Mouse (Mus musculus): ENCODE data around the gene Arf1. TPM values are rescaled to one million over a fixed set of nuclear protein-coding genes. Genes with fewer than 3 reads are reported as not detected.

The Arf1 gene
- polyA plus RNA-seq, 1 experiment = 885 TPM

- WGBS = under 1% methylated on average over 21 of the region's 21 CpGs
- peaks cover 33% of the 10 kb centered on the region for H3K4me1 ChIP-seq (ENCODE audit: control insufficient read depth, insufficient read depth, insufficient read length, low read length)
- H3K27ac ChIP-seq (ENCODE audit: insufficient read depth, low read depth, low read length) = peak overlapping the region; percentile 98
- H3K4me3 ChIP-seq (ENCODE audit: low read depth, low read length) = peak overlapping the region; percentile 88
- H3K27me3 ChIP-seq (ENCODE audit: control insufficient read depth, insufficient read depth, low read length) = no peaks in the 10 kb centered on the region
- TF ChIP-seq CTCF (IDR thresholded peaks at IDR 0.05; ENCODE audit: extremely low read depth, insufficient read length, insufficient replicate concordance, low read depth, low read length) (no peak), POLR2A (IDR thresholded peaks at IDR 0.05; ENCODE audit: low read depth, low read length) (peak; percentile 51)
- H3K36me3 ChIP-seq (ENCODE audit: control insufficient read depth, insufficient read depth, low read length) = peaks cover 9% of the 10 kb centered on the region
Measured at GRCm38 (mm10) chr11:59226787-59227603, 1.1 kb downstream of the Arf1 start.

- TF ChIP-seq POLR2A (IDR thresholded peaks at IDR 0.05; ENCODE audit: low read depth, low read length) (no peak), CTCF (IDR thresholded peaks at IDR 0.05; ENCODE audit: extremely low read depth, insufficient read length, insufficient replicate concordance, low read depth, low read length) (no peak)
- Histone ChIP-seq H3K4me1 (ENCODE audit: control insufficient read depth, insufficient read depth, insufficient read length, low read length) (peaks cover 39% of the 10 kb centered on the region), H3K27ac (ENCODE audit: insufficient read depth, low read depth, low read length) (peak overlapping the region; percentile 18; the same call in 1 of the 2 replicates), H3K4me3 (ENCODE audit: low read depth, low read length) (peak overlapping the region; percentile 9; the same call in 1 of the 2 replicates), H3K36me3 (ENCODE audit: control insufficient read depth, insufficient read depth, low read length) (peaks cover 9% of the 10 kb centered on the region), H3K27me3 (ENCODE audit: control insufficient read depth, insufficient read depth, low read length) (no peaks in the 10 kb centered on the region)
- 6% methylated on average over 3 of the region's 3 CpGs for WGBS
Measured at GRCm38 (mm10) chr11:59226251-59226650, 1.8 kb downstream of the Arf1 start.

- H3K27me3 ChIP-seq (ENCODE audit: control insufficient read depth, insufficient read depth, low read length) = no peaks in the 10 kb centered on the region
- H3K4me3 ChIP-seq (ENCODE audit: low read depth, low read length) = peak overlapping the region; percentile 12; the same call in 1 of the 2 replicates
- H3K4me1 ChIP-seq (ENCODE audit: control insufficient read depth, insufficient read depth, insufficient read length, low read length) = peaks cover 41% of the 10 kb centered on the region
- H3K27ac ChIP-seq (ENCODE audit: insufficient read depth, low read depth, low read length) = no peak overlapping the region
- WGBS = 31% methylated on average over 2 of the region's 2 CpGs
- TF ChIP-seq POLR2A (IDR thresholded peaks at IDR 0.05; ENCODE audit: low read depth, low read length) (no peak), CTCF (IDR thresholded peaks at IDR 0.05; ENCODE audit: extremely low read depth, insufficient read length, insufficient replicate concordance, low read depth, low read length) (no peak)
- H3K36me3 ChIP-seq (ENCODE audit: control insufficient read depth, insufficient read depth, low read length) = peaks cover 9% of the 10 kb centered on the region
Measured at GRCm38 (mm10) chr11:59225167-59225566, 2.9 kb downstream of the Arf1 start.

- no peak overlapping the region for H3K27ac ChIP-seq (ENCODE audit: insufficient read depth, low read depth, low read length)
- H3K4me1 ChIP-seq (ENCODE audit: control insufficient read depth, insufficient read depth, insufficient read length, low read length) = peaks cover 42% of the 10 kb centered on the region
- WGBS = 6% methylated on average over 2 of the region's 2 CpGs
- TF ChIP-seq CTCF (IDR thresholded peaks at IDR 0.05; ENCODE audit: extremely low read depth, insufficient read length, insufficient replicate concordance, low read depth, low read length) (no peak), POLR2A (IDR thresholded peaks at IDR 0.05; ENCODE audit: low read depth, low read length) (no peak)
- H3K27me3 ChIP-seq (ENCODE audit: control insufficient read depth, insufficient read depth, low read length) = no peaks in the 10 kb centered on the region
- H3K4me3 ChIP-seq (ENCODE audit: low read depth, low read length) = no peak overlapping the region
- H3K36me3 ChIP-seq (ENCODE audit: control insufficient read depth, insufficient read depth, low read length) = peaks cover 10% of the 10 kb centered on the region
Measured at GRCm38 (mm10) chr11:59224470-59224869, 3.6 kb downstream of the Arf1 start.

GRCm38 (mm10) chr11:59224025-59224424 is 4.0 kb downstream of the Arf1 start:
- H3K27me3 ChIP-seq (ENCODE audit: control insufficient read depth, insufficient read depth, low read length) = no peaks in the 10 kb centered on the region
- H3K36me3 ChIP-seq (ENCODE audit: control insufficient read depth, insufficient read depth, low read length) = peaks cover 12% of the 10 kb centered on the region
- 0 out of 2 replicates have a peak overlapping the region, but pooled peaks have one; percentile 20 for H3K27ac ChIP-seq (ENCODE audit: insufficient read depth, low read depth, low read length)
- no peak overlapping the region for H3K4me3 ChIP-seq (ENCODE audit: low read depth, low read length)
- 67% methylated on average over 3 of the region's 3 CpGs for WGBS
- no peak for TF ChIP-seq POLR2A (IDR thresholded peaks at IDR 0.05; ENCODE audit: low read depth, low read length)
- H3K4me1 ChIP-seq (ENCODE audit: control insufficient read depth, insufficient read depth, insufficient read length, low read length) = peaks cover 41% of the 10 kb centered on the region

GRCm38 (mm10) chr11:59222306-59222705 is 5.8 kb downstream of the Arf1 start:
- peaks cover 46% of the 10 kb centered on the region for H3K4me1 ChIP-seq (ENCODE audit: control insufficient read depth, insufficient read depth, insufficient read length, low read length)
- WGBS = 51% methylated on average over 4 of the region's 4 CpGs

GRCm38 (mm10) chr11:59221604-59222003 is 6.5 kb downstream of the Arf1 start:
- H3K4me3 ChIP-seq (ENCODE audit: low read depth, low read length) = no peak overlapping the region
- no peaks in the 10 kb centered on the region for H3K27me3 ChIP-seq (ENCODE audit: control insufficient read depth, insufficient read depth, low read length)
- peaks cover 49% of the 10 kb centered on the region for H3K4me1 ChIP-seq (ENCODE audit: control insufficient read depth, insufficient read depth, insufficient read length, low read length)
- peaks cover 16% of the 10 kb centered on the region for H3K36me3 ChIP-seq (ENCODE audit: control insufficient read depth, insufficient read depth, low read length)
- no peak for TF ChIP-seq POLR2A (IDR thresholded peaks at IDR 0.05; ENCODE audit: low read depth, low read length)
- TF ChIP-seq CTCF (IDR thresholded peaks at IDR 0.05; ENCODE audit: extremely low read depth, insufficient read length, insufficient replicate concordance, low read depth, low read length) = no peak
- no peak overlapping the region for H3K27ac ChIP-seq (ENCODE audit: insufficient read depth, low read depth, low read length)

More at GRCm38 (mm10) chr11:59222306-59222705, 5.8 kb downstream of the Arf1 start:
- Histone ChIP-seq H3K27ac (ENCODE audit: insufficient read depth, low read depth, low read length) (peak overlapping the region; percentile 71; the same call in 1 of the 2 replicates), H3K4me3 (ENCODE audit: low read depth, low read length) (no peak overlapping the region), H3K27me3 (ENCODE audit: control insufficient read depth, insufficient read depth, low read length) (no peaks in the 10 kb centered on the region), H3K36me3 (ENCODE audit: control insufficient read depth, insufficient read depth, low read length) (peaks cover 16% of the 10 kb centered on the region)
- TF ChIP-seq POLR2A (IDR thresholded peaks at IDR 0.05; ENCODE audit: low read depth, low read length) (no peak), CTCF (IDR thresholded peaks at IDR 0.05; ENCODE audit: extremely low read depth, insufficient read length, insufficient replicate concordance, low read depth, low read length) (no peak)

Measured in small intestine, adult 2 months (tissue).